Mouse (Mus musculus): ENCODE data around the gene Zrsr1. TPM values are rescaled to one million over a fixed set of nuclear protein-coding genes. Genes with fewer than 3 reads are reported as not detected.
A peak's percentile ranks its signal among the peaks of the same experiment; 100 is the strongest.

Gene Zrsr1
- total and polyA plus RNA-seq, 3 experiments = 4.6 to 22.0 (median 15.1) TPM

- peak; percentile 97 to 99 for DNase-seq
- peaks cover 6% of the 10 kb centered on the region for H3K4me1 ChIP-seq (ENCODE audit: control insufficient read depth, insufficient read depth, low read length)
- peak within 1 kb of the TSS; percentile 91 for H3K27ac ChIP-seq
- 2% methylated on average over 41 of the region's 42 CpGs for WGBS
- H3K9ac ChIP-seq (ENCODE audit: low read depth, low read length) = peak within 1 kb of the TSS; percentile 82
- intact Hi-C loops (cut with DNase I) = loop anchor here (10.0 kb wide), 2 partner anchors 513 to 583 kb away; partner anchors contain the start of gene Ahsa2
- H3K79me2 ChIP-seq (replicated peaks; ENCODE audit: control insufficient read depth, insufficient read depth, low read length) = peaks cover 2% of the 10 kb centered on the region; the same call in 1 of the 2 replicates
- H3K4me3 ChIP-seq = peak within 1 kb of the TSS; percentile 91
- H3K36me3 ChIP-seq (ENCODE audit: control insufficient read depth, insufficient read depth, low read length) = peaks cover 4% of the 10 kb centered on the region
- H3K27me3 ChIP-seq (ENCODE audit: control insufficient read depth, insufficient read depth, low read length) = no peaks in the 10 kb centered on the region
- TF ChIP-seq CTCF (IDR thresholded peaks at IDR 0.05) (peak; percentile 90), EP300 (IDR thresholded peaks at IDR 0.05; ENCODE audit: insufficient read depth, low read depth, low read length) (peak; percentile 79; the same call in 1 of the 2 replicates), POLR2A (IDR thresholded peaks at IDR 0.05; ENCODE audit: insufficient read depth, low read depth, low read length) (peak; percentile 88)
These were observed 10.4 kb downstream of the Zrsr1 start, which contains the start of the genes Gm28048 and Commd1 for GRCm38 (mm10) chr11:22981984-22982757. Gene Gm28048 (minus strand): TSS chr11:22982090. Gene Commd1 (minus strand): TSS chr11:22982382.

- peak overlapping the region; percentile 91; the same call in 1 of the 2 replicates for H3K27ac ChIP-seq
- DNase-seq = no peak
- peak overlapping the region; percentile 91; the same call in 1 of the 2 replicates for H3K4me3 ChIP-seq
- 0 out of 2 replicates have a peak, but pooled peaks cover 2% of the 10 kb centered on the region for H3K79me2 ChIP-seq (replicated peaks; ENCODE audit: control insufficient read depth, insufficient read depth, low read length)
- H3K4me1 ChIP-seq (ENCODE audit: control insufficient read depth, insufficient read depth, low read length) = peaks cover 6% of the 10 kb centered on the region
- no peaks in the 10 kb centered on the region; the same call in none of the 2 replicates for H3K36me3 ChIP-seq (ENCODE audit: control insufficient read depth, insufficient read depth, low read length)
- no peaks in the 10 kb centered on the region for H3K27me3 ChIP-seq (ENCODE audit: control insufficient read depth, insufficient read depth, low read length)
- 75% methylated on average over 6 of the region's 6 CpGs for WGBS
- no peak overlapping the region for H3K9ac ChIP-seq (ENCODE audit: low read depth, low read length)
- intact Hi-C loops (cut with DNase I) = loop anchor here (10.0 kb wide), 2 partner anchors 512 to 582 kb away; partner anchors contain the start of gene Ahsa2
- TF ChIP-seq POLR2A (IDR thresholded peaks at IDR 0.05; ENCODE audit: insufficient read depth, low read depth, low read length) (no peak), EP300 (IDR thresholded peaks at IDR 0.05; ENCODE audit: insufficient read depth, low read depth, low read length) (no peak), CTCF (IDR thresholded peaks at IDR 0.05) (no peak)
These were observed 11.0 kb downstream of the Zrsr1 start for GRCm38 (mm10) chr11:22982846-22983245.

GRCm38 (mm10) chr11:22985510-22985909 lies 13.7 kb downstream of the Zrsr1 start:
- TF ChIP-seq EP300 (IDR thresholded peaks at IDR 0.05; ENCODE audit: insufficient read depth, low read depth, low read length) = no peak
- no peak for TF ChIP-seq POLR2A (IDR thresholded peaks at IDR 0.05; ENCODE audit: insufficient read depth, low read depth, low read length)
- intact Hi-C loops (cut with DNase I) = loop anchor here (5.0 to 10.0 kb wide), 3 partner anchors 162 to 579 kb away; partner anchors contain the start of gene Ahsa2

GRCm38 (mm10) chr11:22987357-22987756 lies 15.6 kb downstream of the Zrsr1 start:
- peaks cover 6% of the 10 kb centered on the region for H3K4me1 ChIP-seq (ENCODE audit: control insufficient read depth, insufficient read depth, low read length)
- peaks cover 2% of the 10 kb centered on the region; the same call in 1 of the 2 replicates for H3K79me2 ChIP-seq (replicated peaks; ENCODE audit: control insufficient read depth, insufficient read depth, low read length)
- no peak overlapping the region for H3K9ac ChIP-seq (ENCODE audit: low read depth, low read length)
- WGBS = 33% methylated on average over 2 of the region's 2 CpGs
- H3K27ac ChIP-seq = no peak overlapping the region
- no peak for TF ChIP-seq POLR2A (IDR thresholded peaks at IDR 0.05; ENCODE audit: insufficient read depth, low read depth, low read length)
- peak; percentile 95 for TF ChIP-seq CTCF (IDR thresholded peaks at IDR 0.05)
- TF ChIP-seq EP300 (IDR thresholded peaks at IDR 0.05; ENCODE audit: insufficient read depth, low read depth, low read length) = peak; percentile 35; the same call in 1 of the 2 replicates
- H3K36me3 ChIP-seq (ENCODE audit: control insufficient read depth, insufficient read depth, low read length) = peaks cover 4% of the 10 kb centered on the region; the same call in 1 of the 2 replicates
- DNase-seq = no peak
- H3K4me3 ChIP-seq = no peak overlapping the region
- H3K27me3 ChIP-seq (ENCODE audit: control insufficient read depth, insufficient read depth, low read length) = no peaks in the 10 kb centered on the region
- intact Hi-C loops (cut with DNase I) = loop anchor here (1.0 to 10.0 kb wide), 4 partner anchors 160 to 577 kb away; partner anchors contain the start of gene Ahsa2

More at GRCm38 (mm10) chr11:22985510-22985909, 13.7 kb downstream of the Zrsr1 start:
- WGBS = 72% methylated on average over 3 of the region's 3 CpGs
- no peak for DNase-seq
- Histone ChIP-seq H3K9ac (ENCODE audit: low read depth, low read length) (no peak overlapping the region), H3K27ac (no peak overlapping the region), H3K4me1 (ENCODE audit: control insufficient read depth, insufficient read depth, low read length) (peaks cover 4% of the 10 kb centered on the region), H3K79me2 (replicated peaks; ENCODE audit: control insufficient read depth, insufficient read depth, low read length) (no peaks in the 10 kb centered on the region), H3K27me3 (ENCODE audit: control insufficient read depth, insufficient read depth, low read length) (no peaks in the 10 kb centered on the region), H3K4me3 (no peak overlapping the region), H3K36me3 (ENCODE audit: control insufficient read depth, insufficient read depth, low read length) (no peaks in the 10 kb centered on the region)

- peak overlapping the region; percentile 65 for H3K27ac ChIP-seq
- H3K36me3 ChIP-seq (ENCODE audit: control insufficient read depth, insufficient read depth, low read length) = peaks cover 6% of the 10 kb centered on the region; the same call in 1 of the 2 replicates
- peak overlapping the region; percentile 61; the same call in 1 of the 2 replicates for H3K9ac ChIP-seq (ENCODE audit: low read depth, low read length)
- intact Hi-C loops (cut with DNase I) = loop anchor here (2.0 to 10.0 kb wide), 7 partner anchors 17 to 905 kb away; partner anchors contain the start of genes Ahsa2, Fam161a and Papolg
- peak overlapping the region; percentile 67 for H3K4me3 ChIP-seq
- DNase-seq = no peak
- H3K27me3 ChIP-seq (ENCODE audit: control insufficient read depth, insufficient read depth, low read length) = no peaks in the 10 kb centered on the region
- TF ChIP-seq POLR2A (IDR thresholded peaks at IDR 0.05; ENCODE audit: insufficient read depth, low read depth, low read length) = no peak
- no peak for TF ChIP-seq EP300 (IDR thresholded peaks at IDR 0.05; ENCODE audit: insufficient read depth, low read depth, low read length)
- no peak for TF ChIP-seq CTCF (IDR thresholded peaks at IDR 0.05)
- WGBS = 64% methylated on average over 1 of the region's 1 CpGs
- peaks cover 6% of the 10 kb centered on the region for H3K4me1 ChIP-seq (ENCODE audit: control insufficient read depth, insufficient read depth, low read length)
- peaks cover 2% of the 10 kb centered on the region; the same call in 1 of the 2 replicates for H3K79me2 ChIP-seq (replicated peaks; ENCODE audit: control insufficient read depth, insufficient read depth, low read length)
These were observed 18.0 kb downstream of the Zrsr1 start for GRCm38 (mm10) chr11:22989786-22990185.
